Mouse (Mus musculus) adrenal gland, postnatal 25 days (tissue): Measurements from ENCODE around the gene Gm28168. TPM values are rescaled to one million over a fixed set of nuclear protein-coding genes. Genes with fewer than 3 reads are reported as not detected.
"Not testable (repeated sequence)": the region's sequence is repeated elsewhere in the genome, so short reads cannot be mapped to it uniquely, and the experiment has no call there.

ENCODE experiments used
- DNase-seq: peaks from one replicate; pipeline ENCODE4 v3.0.0; 2021; ENCODE audit warnings: mixed read lengths
- long read RNA-seq: library from polyadenylated mRNA; stranded (forward); transcript quantifications from one replicate; pipeline ENCODE4 v2.0.0, GENCODE M21; 2021
- total RNA-seq: library from RNA; stranded (reverse); gene quantifications from 2 replicates; pipeline ENCODE4 v1.2.3, GENCODE M21; 2021

The Gm28168 gene
- total RNA-seq = not detected in 2 replicates
- long read RNA-seq = 0 reads

- DNase-seq = not testable (repeated sequence)
Observed at GRCm38 (mm10) chr1:117927715-117928114, at the start of gene Gm28168. Gm28168 (plus strand) TSS chr1:117928015.

- no peak for DNase-seq
Observed at GRCm38 (mm10) chr1:117965639-117966038, 37.8 kb downstream of the Gm28168 start, which contains the start of gene Gm7145. Gm7145 (plus strand) TSS chr1:117965939.

Other genes starting within 250 kb of the Gm28168 start
- not detected in 2 replicates for gene Gm28363, start 230.9 kb upstream of the Gm28168 start, total RNA-seq
- gene B020011L13Rik, start 146.9 kb upstream of the Gm28168 start, total RNA-seq = not detected in 2 replicates
- not detected in 2 replicates for gene Gm28360, start 97.9 kb upstream of the Gm28168 start, total RNA-seq
- not detected in 2 replicates for gene Gm7145, start 37.9 kb downstream of the Gm28168 start, total RNA-seq
- not detected in 2 replicates for gene Gm29106, start 248.5 kb downstream of the Gm28168 start, total RNA-seq